Mouse (Mus musculus) natural killer cell, adult 2 months (primary cell): ENCODE data around the gene Gm13871.
"Not testable (repeated sequence)": the region's sequence is repeated elsewhere in the genome, so short reads cannot be mapped to it uniquely, and the experiment has no call there.

ENCODE experiments used
- DNase-seq, 2 experiments: peaks; one replicate each; pipeline ENCODE4 v3.0.0; 2022; ENCODE audit warnings: low spot score in 2 of 2

Gm13871 gene

GRCm38 (mm10) chr4:73905853-73906252 is at the start of gene Gm13871:
Gene Gm13871, minus strand, starts transcription at chr4:73905953.
- not testable (repeated sequence) for DNase-seq

GRCm38 (mm10) chr4:73950375-73950896 is 44.7 kb upstream of the Gm13871 start, which contains the start of gene 2310002L09Rik:
Gene 2310002L09Rik, minus strand, starts transcription at chr4:73950846.
- DNase-seq = no peak

DNA sequence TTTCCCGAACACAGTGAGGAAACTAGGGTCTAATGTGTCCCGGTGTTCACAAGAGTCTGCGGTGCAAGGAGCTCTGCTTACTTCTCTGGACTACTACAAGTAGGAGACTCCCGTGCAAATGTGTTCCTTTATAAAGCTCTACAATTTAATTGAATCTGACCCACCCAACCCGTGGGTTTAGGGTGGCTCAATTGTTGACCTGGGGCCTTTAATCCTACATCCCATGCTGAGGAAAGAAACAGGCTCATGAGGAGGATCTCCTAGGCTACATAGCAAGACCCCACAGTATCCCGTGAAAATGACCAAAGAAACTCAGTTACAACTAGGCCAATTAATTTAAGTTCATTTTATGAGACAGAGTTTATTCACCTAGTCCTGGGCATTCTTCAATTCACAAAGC is 14.9 kb upstream of the Gm13871 start, which contains the start of gene Gm11756:
Gene Gm11756 (minus strand): TSS at position 101 of the 400 bp plus-strand sequence.
- not testable (repeated sequence) for DNase-seq

DNA sequence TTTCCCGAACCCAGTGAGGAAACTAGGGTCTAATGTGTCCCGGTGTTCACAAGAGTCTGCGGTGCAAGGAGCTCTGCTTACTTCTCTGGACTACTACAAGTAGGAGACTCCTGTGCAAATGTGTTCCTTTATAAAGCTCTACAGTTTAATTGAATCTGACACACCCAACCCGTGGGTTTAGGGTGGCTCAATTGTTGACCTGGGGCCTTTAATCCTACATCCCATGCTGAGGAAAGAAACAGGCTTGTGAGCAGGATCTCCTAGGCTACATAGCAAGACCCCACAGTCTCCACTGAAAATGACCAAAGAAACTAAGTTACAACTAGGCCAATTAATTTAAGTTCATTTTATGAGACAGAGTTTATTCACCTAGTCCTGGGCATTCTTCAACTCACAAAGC is 14.7 kb downstream of the Gm13871 start, which contains the start of gene Gm11757:
Gene Gm11757 (minus strand): TSS at position 101 of the 400 bp plus-strand sequence.
- DNase-seq = not testable (repeated sequence)

DNA sequence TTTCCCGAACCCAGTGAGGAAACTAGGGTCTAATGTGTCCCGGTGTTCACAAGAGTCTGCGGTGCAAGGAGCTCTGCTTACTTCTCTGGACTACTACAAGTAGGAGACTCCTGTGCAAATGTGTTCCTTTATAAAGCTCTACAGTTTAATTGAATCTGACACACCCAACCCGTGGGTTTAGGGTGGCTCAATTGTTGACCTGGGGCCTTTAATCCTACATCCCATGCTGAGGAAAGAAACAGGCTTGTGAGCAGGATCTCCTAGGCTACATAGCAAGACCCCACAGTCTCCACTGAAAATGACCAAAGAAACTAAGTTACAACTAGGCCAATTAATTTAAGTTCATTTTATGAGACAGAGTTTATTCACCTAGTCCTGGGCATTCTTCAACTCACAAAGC is 29.6 kb downstream of the Gm13871 start, which contains the start of gene Gm11758:
Gene Gm11758 (minus strand): TSS at position 101 of the 400 bp plus-strand sequence.
- not testable (repeated sequence) for DNase-seq
